Mouse (Mus musculus) embryo, embryonic 10.5 days (tissue): ENCODE data around the gene Cnksr1.

Source experiments
- DNase-seq: peaks from one replicate; pipeline ENCODE4 v3.0.0-alpha.2; 2015; ENCODE audit warnings: low spot score

Cnksr1 gene

GRCm38 (mm10) chr4:134203340-134203896 lies 34.8 kb downstream of the Cnksr1 start:
- DNase-seq, result no peak

- no peak for DNase-seq
Measured at GRCm38 (mm10) chr4:134202904-134203303, 35.3 kb downstream of the Cnksr1 start, which contains the start of gene Gm7534. Gm7534 (minus strand) TSS chr4:134203004.

- DNase-seq, result no peak
Measured at GRCm38 (mm10) chr4:134199371-134199770, 38.8 kb downstream of the Cnksr1 start.

- no peak for DNase-seq
Measured at GRCm38 (mm10) chr4:134186268-134186667, 51.9 kb downstream of the Cnksr1 start.

GRCm38 (mm10) chr4:134185569-134185968 lies 52.6 kb downstream of the Cnksr1 start:
- DNase-seq, result no peak

- DNase-seq, result no peak
Measured at GRCm38 (mm10) chr4:134183711-134184110, 54.5 kb downstream of the Cnksr1 start.

GRCm38 (mm10) chr4:134181825-134182224 lies 56.4 kb downstream of the Cnksr1 start:
- DNase-seq, result no peak

GRCm38 (mm10) chr4:134181112-134181511 lies 57.1 kb downstream of the Cnksr1 start:
- no peak for DNase-seq
